Mouse (Mus musculus): ENCODE results near the gene Slc6a6.

- TF ChIP-seq POLR2A (IDR thresholded peaks at IDR 0.05; ENCODE audit: extremely low read depth, insufficient read depth, low read length) = no peak
- TF ChIP-seq CTCF (IDR thresholded peaks at IDR 0.05; ENCODE audit: low read depth, low read length) = no peak
These were observed 58.6 kb downstream of the Slc6a6 start for GRCm38 (mm10) chr6:91742466-91742865.
